Mouse (Mus musculus): ENCODE results near the gene Selenow. TPM values are rescaled to one million over a fixed set of nuclear protein-coding genes. Genes with fewer than 3 reads are reported as not detected.
"Not testable (repeated sequence)": the region's sequence is repeated elsewhere in the genome, so short reads cannot be mapped to it uniquely, and the experiment has no call there.

Gene Selenow
- total RNA-seq, 2 experiments from 2014 or later, result 184 to 195 TPM

GRCm38 (mm10) chr7:15947653-15948260, 25.6 kb upstream of the Selenow start:
- peak in 1 of 2 experiments; percentile 26 for DNase-seq
- intact Hi-C loops (cut with DNase I), result loop anchor here (1.0 kb wide), 1 partner anchor 20 kb away; the partner anchor contains the start of gene Ehd2

GRCm38 (mm10) chr7:15945721-15946536, 23.7 kb upstream of the Selenow start, which contains the start of gene Nop53:
Gene Nop53, minus strand, starts transcription at chr7:15946074.
- peak; percentile 96 for DNase-seq
- intact Hi-C loops (cut with DNase I), result loop anchor here (2.0 kb wide), 1 partner anchor 15 kb away; no protein-coding TSS in a partner anchor

GRCm38 (mm10) chr7:15945211-15945610, 23.0 kb upstream of the Selenow start:
- intact Hi-C loops (cut with DNase I), result loop anchor here (2.0 kb wide), 1 partner anchor 14 kb away; no protein-coding TSS in a partner anchor
- no peak for DNase-seq

GRCm38 (mm10) chr7:15944311-15944710, 22.1 kb upstream of the Selenow start:
- DNase-seq, result no peak
- intact Hi-C loops (cut with DNase I), result loop anchor here (2.0 kb wide), 1 partner anchor 14 kb away; no protein-coding TSS in a partner anchor

- DNase-seq, result no peak
- intact Hi-C loops (cut with DNase I), result no loop called here
These were observed 16.4 kb upstream of the Selenow start for GRCm38 (mm10) chr7:15938621-15939020.

GRCm38 (mm10) chr7:15937491-15937890, 15.3 kb upstream of the Selenow start:
- intact Hi-C loops (cut with DNase I), result no loop called here
- DNase-seq, result no peak

GRCm38 (mm10) chr7:15933437-15934359, 11.5 kb upstream of the Selenow start:
- intact Hi-C loops (cut with DNase I), result no loop called here
- peak; percentile 67 to 73 for DNase-seq

- intact Hi-C loops (cut with DNase I), result loop anchor here (2.0 kb wide), 2 partner anchors 13 to 43 kb away; no protein-coding TSS in a partner anchor
- no peak for DNase-seq
These were observed 9.4 kb upstream of the Selenow start for GRCm38 (mm10) chr7:15931635-15932034.

- DNase-seq, result no peak
- intact Hi-C loops (cut with DNase I), result loop anchor here (1.0 to 2.0 kb wide), 3 partner anchors 14 to 44 kb away; partner anchors contain the start of gene Ehd2
These were observed 8.3 kb upstream of the Selenow start for GRCm38 (mm10) chr7:15930543-15930942.

- intact Hi-C loops (cut with DNase I), result loop anchor here (1.0 to 2.0 kb wide), 3 partner anchors 15 to 45 kb away; partner anchors contain the start of gene Ehd2
- peak; percentile 72 to 85 for DNase-seq
These were observed 7.7 kb upstream of the Selenow start for GRCm38 (mm10) chr7:15929910-15930309.

GRCm38 (mm10) chr7:15921796-15922195, 406 bp downstream of the Selenow start:
- DNase-seq, result peak; percentile 45 to 51
- intact Hi-C loops (cut with DNase I), result loop anchor here (5.0 kb wide), 1 partner anchor 126 kb away; the partner anchor contains the start of gene Bicra

- intact Hi-C loops (cut with DNase I), result loop anchor here (5.0 kb wide), 1 partner anchor 127 kb away; the partner anchor contains the start of gene Bicra
- no peak for DNase-seq
These were observed 1.5 kb downstream of the Selenow start for GRCm38 (mm10) chr7:15920645-15921190.

GRCm38 (mm10) chr7:15919947-15920346, 2.3 kb downstream of the Selenow start:
- DNase-seq, result no peak
- intact Hi-C loops (cut with DNase I), result loop anchor here (5.0 kb wide), 1 partner anchor 127 kb away; the partner anchor contains the start of gene Bicra

GRCm38 (mm10) chr7:15918371-15918770, 3.8 kb downstream of the Selenow start:
- no peak for DNase-seq
- intact Hi-C loops (cut with DNase I), result no loop called here

GRCm38 (mm10) chr7:15916996-15917395, 5.2 kb downstream of the Selenow start:
- intact Hi-C loops (cut with DNase I), result no loop called here
- no peak for DNase-seq

GRCm38 (mm10) chr7:15916134-15916723, 6.0 kb downstream of the Selenow start:
- no peak for DNase-seq
- intact Hi-C loops (cut with DNase I), result no loop called here

GRCm38 (mm10) chr7:15915695-15916094, 6.5 kb downstream of the Selenow start:
- DNase-seq; intact Hi-C loops (cut with DNase I): not testable (repeated sequence)

GRCm38 (mm10) chr7:15914751-15915150, 7.5 kb downstream of the Selenow start:
- DNase-seq, result no peak

GRCm38 (mm10) chr7:15914252-15914651, 8.0 kb downstream of the Selenow start:
- intact Hi-C loops (cut with DNase I), result loop anchor here (5.0 kb wide), 1 partner anchor 57 kb away; no protein-coding TSS in a partner anchor
- DNase-seq, result peak; percentile 31 to 69

More at GRCm38 (mm10) chr7:15914751-15915150, 7.5 kb downstream of the Selenow start:
- intact Hi-C loops (cut with DNase I), result loop anchor here (5.0 kb wide), 1 partner anchor 57 kb away; no protein-coding TSS in a partner anchor

Data from heart, postnatal 10 days (tissue).